Mouse (Mus musculus) ZHBTc4 (cell line): ENCODE data around the gene Akap12.

ENCODE experiments used
- DNase-seq: peaks from one replicate; pipeline ENCODE4 v3.0.0-alpha.2; 2011; ENCODE audit warnings: low read depth, low spot score

Akap12 gene

DNA sequence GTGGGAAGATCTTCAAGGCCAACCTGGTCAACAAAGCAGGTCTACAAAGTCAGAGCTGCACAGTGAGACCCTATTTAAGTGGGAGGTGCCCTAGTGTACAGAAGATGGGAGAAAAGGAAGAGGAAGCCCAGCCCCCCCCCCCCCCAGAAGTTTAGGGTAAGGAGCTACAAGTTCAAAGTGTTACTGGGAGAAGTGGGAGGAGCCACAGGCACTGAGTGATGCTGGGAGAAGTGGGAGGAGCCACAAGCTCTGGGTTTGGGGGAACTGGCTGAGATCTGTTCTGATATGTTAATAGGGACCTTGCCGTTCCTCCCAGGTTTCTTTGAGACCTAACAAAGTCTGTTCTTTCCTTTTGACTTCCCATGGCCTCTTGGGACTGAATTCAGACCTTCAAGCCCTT lies 18.6 kb downstream of the Akap12 start:
- DNase-seq: peak; percentile 61

DNA sequence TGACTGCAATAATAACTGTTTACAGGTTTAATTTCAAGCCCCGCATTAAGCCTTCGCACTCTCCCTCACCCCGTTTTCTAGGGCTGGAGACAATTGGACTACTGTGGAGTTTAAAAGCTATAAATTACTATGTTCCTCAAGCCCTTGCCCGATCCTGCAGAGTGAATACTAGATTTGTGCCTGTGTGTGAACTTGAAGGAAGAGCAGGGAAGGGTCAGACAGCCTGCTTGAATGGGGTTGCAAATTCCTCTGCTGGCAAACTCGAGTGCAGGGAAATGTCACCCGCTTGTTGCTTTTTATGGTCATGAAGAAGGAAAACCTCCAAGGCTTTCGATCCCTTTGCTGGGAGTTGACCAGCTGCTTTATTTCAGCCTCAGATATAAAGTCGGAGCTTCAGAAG lies 19.6 kb downstream of the Akap12 start:
- DNase-seq: no peak

DNA sequence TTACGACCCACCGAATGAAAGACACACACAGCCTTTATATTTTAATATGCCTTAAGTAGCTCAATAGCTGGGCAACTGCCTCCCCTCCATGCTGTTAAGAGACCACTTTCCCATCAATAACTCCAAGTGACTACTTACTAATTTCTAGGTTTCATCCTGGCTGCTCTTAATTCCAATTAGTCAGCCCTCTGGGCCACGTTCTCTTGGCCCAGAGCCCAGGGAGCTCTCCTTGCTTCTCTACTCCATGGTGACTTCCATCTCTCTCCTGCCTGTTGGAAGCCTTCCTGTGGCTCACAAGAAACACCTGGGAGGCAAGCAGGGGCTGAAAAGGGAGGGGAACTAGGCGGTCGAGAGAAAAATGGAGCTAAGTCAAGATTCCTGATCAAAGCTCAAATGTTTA lies 23.0 kb downstream of the Akap12 start:
- no peak for DNase-seq

DNA sequence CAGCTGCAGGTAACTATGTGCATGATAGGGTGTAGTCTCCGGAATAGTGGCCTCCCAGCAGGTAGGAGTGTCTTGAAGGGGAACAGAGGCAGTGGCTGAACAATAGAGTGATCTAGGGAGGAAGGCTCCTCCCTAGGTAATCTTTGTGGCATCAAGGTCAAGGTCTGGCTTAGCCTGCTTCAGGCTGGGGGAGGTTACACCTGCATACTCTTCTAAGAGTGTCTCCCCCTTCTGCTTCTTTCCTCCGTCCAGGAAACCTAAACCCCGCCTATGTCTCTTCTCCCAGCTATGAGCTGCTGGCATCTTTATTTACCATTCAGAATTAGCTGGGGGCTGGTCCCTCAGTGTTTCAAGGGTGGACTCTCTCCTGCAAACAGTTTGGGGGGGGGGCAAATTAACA lies 23.5 kb downstream of the Akap12 start:
- peak; percentile 95 for DNase-seq

DNA sequence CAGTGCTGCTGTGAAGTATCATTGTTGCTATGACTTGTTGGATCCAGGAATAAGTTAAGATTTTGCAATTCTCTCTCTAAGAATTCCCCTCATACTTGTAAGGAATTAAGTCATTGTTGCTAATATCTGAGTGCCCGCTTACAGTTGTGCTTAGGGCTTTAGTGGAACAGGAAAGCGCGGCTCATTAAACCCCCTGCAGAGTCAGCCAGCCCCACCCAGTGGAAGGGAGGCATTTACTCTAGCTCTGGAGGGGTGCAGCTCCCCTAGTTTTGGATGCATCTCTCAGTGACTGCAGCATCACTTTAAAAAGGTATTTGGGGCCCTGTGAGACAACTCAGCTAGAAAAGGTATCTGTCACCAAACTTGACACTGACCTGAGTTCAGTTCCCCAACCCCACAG lies 24.0 kb downstream of the Akap12 start:
- peak; percentile 60 for DNase-seq

DNA sequence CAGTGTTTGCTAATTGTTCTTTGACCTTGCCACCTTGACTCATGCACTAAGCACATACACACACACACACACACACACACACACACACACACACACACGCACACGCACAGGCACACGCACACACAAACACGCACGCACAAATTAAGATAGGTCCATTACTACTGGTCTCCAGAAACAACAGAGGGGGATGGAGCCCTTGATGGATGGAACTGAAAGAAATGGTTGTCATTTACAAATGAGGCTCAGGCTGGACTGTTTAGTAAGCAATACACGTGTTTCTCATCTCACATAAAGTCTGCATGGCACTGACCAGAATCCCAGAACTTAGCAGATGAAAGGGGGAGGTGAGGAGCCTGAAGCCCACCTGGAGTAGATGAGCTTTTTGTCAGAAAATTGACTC lies 24.4 kb downstream of the Akap12 start:
- no peak for DNase-seq

DNA sequence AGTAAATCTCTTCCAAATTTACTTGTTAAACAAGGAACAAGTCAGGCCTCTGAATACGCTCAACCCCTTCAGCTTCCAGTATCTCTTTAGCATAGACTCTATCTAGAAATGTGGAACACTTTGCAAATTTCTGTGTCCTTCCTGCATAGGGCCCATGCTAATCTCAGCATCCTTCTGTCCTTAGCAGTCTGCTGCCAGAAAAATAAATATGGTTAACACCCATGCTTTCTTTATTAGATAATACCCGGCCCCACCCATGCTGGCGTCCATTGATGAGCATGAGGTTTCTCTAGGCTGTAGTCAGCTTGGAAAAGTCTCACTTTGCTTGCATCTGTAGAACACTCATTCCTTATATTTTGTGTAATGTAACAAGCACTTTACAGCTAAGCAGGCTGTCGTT lies 27.2 kb downstream of the Akap12 start:
- no peak for DNase-seq

DNA sequence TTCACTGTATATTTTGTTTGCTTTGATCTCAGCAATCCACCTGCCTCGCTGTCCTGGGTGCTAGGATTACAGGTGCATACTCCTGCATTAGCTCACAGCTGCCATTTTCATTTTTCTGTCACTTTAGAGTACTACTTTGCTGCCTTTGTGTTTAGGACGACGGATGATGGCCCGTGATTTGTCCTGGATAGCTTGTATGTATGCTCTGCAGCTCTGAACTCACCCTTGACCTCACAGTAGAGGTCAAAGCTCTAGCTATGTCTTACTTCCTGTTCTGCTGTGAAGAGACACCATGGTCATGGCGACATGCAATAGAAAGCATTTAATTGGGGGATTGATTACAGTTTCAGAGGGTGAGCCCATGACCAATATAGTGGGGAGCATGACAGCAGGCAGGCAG lies 37.4 kb downstream of the Akap12 start:
- peak; percentile 70 for DNase-seq

DNA sequence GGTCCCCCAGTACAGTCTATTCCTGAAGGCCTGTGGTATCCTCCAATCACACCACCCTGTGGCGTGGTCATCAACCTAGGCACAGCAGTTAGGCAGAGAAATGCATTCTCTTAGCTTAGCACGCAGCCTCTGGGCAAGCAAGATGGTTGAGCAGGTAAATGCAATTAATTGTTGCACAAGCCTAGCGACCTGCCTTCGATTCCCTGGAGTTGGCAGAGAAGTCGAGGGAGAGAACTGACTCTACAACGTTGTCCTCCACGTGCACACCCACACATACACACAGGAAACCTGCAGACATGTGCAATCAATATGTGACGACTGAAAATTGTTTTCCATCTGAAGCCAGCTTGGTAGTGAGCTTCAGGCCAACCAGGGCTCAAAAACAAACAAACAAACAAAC lies 57.7 kb downstream of the Akap12 start:
- no peak for DNase-seq

DNA sequence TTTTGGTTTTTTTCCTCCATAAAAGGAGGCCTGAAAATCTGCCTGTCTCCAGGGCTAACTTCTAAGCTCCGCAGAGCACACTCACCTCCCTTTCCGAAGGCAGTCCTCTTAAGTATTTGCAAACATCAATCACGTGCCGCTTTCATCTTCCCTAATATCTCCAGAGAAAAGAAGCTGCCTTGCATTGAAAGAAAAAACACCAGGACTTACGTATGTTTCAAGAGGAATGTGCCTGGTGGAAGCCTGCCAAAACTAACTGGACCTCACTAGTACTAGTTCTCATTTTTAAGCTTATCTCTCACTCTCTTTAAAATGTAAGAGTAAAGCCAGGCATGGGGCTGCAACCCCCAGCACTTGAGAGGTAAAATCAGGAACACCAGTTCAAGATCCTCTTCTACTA lies 59.4 kb downstream of the Akap12 start:
- no peak for DNase-seq

DNA sequence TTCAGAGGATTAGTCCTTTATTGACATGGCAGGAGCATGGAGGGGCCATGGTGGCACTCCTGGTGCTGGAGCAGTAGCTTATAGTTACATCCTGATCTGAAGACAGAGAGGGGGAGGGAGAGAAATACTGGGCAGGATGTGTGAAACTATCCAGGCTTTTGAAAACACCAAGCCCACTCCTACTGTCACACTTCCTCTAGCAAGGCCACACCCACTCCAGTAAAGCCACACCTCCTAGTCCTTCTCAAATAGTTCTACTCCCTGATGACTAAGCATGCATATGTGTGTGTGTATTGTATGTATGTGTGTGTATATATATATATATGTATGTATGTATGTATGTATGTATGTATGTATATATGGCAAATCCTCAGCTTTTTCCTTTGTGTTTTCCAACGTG lies 61.5 kb downstream of the Akap12 start:
- peak; percentile 55 for DNase-seq

DNA sequence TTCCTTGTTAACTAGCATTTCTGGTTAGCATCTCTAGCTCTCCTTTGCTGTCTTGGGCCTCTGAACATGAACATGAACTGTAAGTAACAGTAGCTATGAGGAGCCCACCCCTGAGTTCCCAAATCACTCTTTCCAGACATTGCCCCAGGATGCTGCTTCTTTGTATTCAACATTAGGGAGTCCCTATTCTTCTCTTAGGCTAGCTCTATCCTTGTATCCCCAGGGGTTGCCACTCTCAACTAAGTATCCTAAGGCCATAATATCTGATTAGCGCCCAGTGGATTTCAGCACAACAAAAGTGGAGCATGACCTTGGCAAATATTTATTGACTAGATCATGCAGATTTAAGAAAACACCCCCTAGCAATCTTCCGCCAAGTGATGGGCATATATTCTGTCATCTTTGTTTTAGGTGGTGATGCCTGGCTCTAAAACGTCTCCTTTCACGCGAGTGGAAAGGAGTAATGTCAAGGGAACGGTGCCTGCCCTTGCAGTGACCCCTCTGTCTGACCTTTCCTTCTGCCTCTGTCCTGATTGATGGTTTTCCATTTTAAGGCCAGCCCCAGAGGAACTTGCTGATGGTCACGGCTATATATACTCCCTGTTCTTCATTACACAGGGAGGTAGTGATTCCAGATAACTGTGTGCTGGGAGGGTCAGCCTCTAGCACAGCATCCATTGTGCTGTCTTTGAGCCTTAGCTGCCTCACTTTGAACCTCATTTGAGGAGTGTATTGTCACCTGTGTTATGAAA lies 66.2 kb downstream of the Akap12 start:
- peak; percentile 56 for DNase-seq

DNA sequence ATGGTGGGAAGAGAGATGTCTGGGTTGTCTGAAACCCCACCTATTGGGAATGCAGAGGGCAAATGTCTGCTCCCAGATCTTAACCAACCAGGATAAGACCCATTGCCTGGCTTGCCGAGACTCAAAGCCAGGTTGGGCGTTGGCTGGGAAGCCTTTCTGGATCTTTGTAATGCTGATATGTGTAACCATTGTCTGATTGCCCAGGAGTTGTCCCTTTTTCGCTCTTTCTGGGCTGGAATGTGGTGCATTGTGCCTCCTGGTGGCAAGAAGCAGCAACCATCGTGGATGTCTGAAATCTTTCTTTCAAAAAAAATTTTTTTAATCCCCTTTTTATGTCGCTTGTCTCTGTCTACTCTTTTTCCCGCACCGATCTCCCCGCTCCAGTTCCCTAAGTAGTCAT lies 67.1 kb downstream of the Akap12 start:
- DNase-seq: peak; percentile 99

DNA sequence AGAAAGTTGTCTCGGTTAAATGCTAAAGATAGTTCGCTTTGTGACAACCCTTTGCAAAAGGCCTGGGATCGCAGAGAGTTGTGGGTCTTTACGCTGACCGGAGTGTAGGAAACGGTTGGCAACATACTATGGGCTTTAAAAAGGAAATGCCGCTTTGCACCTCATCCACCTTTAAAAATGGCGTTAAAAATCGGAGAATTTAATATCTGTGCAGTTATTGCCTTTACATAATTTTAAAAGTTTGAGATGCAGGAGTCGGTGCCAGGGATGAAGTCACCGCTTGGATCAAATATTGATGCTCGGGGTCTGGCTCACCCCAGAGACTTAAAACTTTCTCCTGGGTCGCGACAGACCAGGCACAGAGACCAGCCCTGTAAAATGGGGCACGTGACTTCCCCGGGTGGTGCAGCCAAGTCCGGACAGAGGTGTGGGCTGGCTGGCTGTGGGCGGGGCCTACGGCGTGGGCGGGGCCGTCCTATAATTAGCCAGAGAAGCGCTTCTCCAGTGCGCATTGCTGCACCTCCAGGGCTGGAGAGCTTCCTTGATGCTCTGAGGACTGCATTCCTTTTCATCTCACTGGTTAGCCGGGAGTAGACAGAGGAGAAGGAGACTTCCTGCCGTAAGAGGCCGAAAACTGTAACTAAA lies 68.0 kb downstream of the Akap12 start:
- DNase-seq: peak; percentile 98

DNA sequence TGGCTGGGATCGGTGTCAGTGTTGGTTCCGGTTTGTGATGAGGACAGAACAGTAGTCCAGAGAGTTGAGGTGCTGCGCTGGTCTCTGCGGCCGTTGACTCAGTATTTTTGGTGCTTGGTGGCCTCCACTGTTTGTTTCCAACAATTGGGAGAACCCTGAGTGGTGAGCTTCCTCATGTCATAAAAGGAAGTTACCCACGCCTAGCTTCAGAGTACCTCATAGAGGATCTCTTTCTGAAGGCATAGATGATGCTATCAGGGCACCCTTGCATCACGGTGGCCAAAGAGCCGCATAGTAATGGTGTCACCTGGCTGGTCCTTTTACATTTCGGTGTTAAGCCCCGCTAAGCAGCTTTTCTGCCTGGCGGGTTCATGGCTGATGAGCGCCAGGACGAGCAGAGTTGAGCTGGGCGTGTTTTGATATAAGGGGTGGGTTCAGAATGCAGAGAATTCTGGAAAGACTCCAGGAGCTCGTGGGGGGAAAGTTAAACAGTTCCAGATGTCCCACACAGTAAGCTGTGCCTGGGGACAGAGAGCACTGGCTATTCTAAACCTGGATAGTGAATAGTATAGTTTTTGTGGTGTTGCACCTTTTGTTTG lies 72.8 kb downstream of the Akap12 start:
- DNase-seq: peak; percentile 53

DNA sequence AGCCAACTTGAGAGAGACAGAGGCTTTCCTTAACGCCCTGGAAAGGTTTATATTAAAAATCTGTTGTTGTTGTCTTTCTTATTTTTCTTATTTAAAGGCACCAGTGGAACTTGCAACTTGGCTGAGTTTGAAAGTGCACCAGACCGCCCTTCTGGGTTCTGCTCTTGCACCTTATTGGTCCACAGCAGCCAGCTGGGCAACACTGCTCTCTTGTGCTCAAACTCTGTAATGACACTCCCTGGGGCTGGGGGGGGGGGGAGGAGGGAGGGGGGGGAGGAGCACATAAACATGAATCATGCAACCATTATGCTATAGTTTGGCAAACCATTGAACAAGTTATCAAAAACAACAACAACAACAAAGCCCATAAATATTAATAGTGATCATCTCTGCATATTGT lies 75.2 kb downstream of the Akap12 start:
- peak; percentile 81 for DNase-seq

DNA sequence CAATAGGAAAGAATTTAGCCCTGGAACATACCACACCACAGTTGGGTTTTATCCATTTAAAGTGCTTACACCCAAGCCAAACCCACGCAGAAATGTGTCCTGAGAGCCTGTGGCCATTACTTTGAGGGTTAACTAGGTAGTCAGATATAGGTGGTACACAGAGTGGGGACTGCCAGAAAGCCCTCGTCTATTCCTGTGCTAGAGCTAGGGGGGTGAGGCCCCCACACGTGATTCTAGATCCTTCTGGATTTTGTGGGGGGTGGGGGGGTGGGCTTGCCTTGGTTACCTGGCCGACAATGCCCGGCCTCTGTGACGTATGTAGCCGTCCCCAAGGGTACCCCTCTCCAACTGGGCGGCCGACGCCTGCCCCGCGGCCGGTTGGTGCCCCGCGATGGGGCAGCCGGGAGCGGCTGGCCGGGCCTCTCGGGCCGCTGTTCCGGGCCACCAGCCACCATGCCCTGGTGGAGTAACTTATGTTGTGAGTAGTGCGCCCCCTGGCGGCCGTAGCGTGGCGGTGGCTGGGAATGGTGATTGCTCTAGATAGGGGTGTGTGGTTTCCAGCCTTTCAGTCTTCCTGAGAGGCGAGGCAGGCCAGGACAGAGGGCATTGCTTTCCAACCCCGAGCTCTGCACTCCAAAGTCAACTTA lies 80.4 kb downstream of the Akap12 start:
- peak; percentile 97 for DNase-seq

DNA sequence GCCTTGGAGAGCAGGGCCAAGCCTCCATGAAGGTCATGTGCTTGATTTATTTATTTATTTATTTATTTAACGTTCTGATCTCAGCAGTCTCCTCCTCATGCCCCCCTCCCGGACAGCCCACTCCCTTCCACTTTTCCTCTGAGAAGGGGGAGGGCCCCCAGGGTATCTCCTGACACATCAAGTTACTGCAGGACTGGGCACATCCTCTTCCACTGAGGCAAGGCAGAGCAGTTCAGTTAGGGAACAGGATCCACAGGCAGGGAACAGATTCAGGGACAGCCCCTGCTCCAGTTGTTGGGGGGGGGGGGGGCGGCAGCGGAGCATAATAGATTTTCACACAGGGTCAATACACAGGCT lies 80.9 kb downstream of the Akap12 start:
- DNase-seq: no peak

DNA sequence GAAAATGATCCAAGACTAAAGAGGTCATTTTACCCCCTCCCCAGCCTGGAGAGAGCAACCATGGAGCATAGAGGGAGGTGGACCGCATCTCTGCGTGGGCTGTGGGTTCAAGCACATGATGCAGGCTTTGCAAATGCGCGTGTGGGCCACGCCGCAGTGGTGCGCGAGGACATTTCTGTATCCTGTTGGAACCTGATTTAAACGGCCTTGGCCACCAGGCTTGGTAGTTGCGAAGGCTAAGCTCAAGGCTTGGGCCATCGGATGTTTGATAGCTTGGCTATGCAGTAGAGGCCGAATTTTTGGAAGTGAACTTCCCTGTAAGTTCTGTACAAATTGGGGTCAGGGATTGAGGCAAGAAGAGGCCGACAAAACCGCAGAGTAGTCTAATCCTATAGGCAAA lies 81.4 kb downstream of the Akap12 start:
- no peak for DNase-seq

DNA sequence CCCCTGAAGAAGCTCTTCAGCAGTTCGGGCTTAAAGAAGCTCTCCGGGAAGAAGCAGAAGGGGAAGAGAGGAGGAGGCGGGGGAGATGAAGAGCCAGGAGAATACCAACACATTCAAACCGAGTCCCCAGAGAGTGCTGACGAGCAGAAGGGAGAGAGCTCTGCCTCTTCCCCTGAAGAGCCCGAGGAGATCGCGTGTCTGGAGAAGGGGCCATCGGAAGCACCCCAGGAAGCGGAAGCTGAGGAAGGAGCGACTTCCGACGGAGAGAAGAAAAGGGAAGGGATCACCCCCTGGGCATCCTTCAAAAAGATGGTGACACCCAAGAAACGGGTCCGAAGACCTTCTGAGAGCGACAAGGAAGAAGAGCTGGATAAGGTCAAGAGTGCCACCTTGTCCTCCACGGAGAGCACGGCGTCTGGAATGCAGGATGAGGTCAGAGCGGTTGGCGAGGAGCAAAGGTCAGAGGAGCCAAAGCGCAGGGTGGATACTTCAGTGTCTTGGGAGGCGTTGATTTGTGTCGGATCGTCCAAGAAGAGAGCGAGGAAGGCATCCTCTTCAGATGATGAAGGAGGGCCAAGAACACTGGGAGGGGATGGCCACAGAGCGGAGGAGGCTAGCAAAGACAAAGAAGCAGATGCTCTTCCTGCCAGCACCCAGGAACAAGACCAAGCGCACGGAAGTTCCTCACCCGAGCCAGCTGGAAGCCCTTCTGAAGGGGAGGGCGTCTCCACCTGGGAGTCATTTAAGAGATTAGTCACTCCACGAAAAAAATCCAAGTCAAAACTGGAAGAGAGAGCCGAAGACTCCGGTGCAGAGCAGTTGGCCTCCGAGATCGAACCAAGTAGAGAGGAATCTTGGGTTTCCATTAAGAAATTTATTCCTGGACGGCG lies 88.4 kb downstream of the Akap12 start:
- DNase-seq: peak; percentile 44

DNA sequence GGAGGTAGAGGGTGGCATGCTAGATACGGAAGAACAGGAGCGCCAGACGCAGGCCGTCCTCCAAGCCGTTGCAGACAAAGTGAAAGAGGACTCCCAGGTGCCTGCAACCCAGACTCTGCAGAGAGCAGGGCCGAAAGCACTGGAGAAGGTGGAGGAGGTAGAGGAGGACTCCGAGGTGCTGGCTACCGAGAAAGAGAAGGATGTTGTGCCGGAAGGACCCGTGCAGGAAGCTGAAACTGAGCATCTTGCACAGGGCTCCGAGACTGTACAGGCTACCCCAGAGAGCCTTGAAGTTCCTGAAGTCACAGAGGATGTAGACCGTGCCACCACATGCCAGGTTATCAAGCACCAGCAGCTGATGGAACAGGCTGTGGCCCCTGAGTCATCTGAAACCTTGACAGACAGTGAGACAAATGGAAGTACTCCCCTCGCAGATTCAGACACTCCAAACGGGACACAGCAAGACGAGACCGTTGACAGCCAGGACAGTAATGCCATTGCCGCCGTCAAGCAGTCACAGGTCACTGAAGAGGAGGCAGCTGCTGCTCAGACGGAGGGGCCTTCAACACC lies 89.8 kb downstream of the Akap12 start:
- DNase-seq: no peak
